Mouse (Mus musculus) kidney, adult 10 weeks (tissue): Measurements from ENCODE around the gene Umodl1. TPM values are rescaled to one million over a fixed set of nuclear protein-coding genes. Genes with fewer than 3 reads are reported as not detected.

Experiments
- polyA plus RNA-seq: library from polyadenylated mRNA; stranded (reverse); fragments of 350-450 nt; fragmentation: Illumina TruSeq; extraction: RNeasy Lipid Tissue Mini Kit (QIAGEN cat#74804); gene quantifications from one replicate; pipeline ENCODE4 v1.2.3, GENCODE M21; 2014; ENCODE audit warnings: low read depth, low replicate concordance

Gene Umodl1
- polyA plus RNA-seq = not detected

DNA sequence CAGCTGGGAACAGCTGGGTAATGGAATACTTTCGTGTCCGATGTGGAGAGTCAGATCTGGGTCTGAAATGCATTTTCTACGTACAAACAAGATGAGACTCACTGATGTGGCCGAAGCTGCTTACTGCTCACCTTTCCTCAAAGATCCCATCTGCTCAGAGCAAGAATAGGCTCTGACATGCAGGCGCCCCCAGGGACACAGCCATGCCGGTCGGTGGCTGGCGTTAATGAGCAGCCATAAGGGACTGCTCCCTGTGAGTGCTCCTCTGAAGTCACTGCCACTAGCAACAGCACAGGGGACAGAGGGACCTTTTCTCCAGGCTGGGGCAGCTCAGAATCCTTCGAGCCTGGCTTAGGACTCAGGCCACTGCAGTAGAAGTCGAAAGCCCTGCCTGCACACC lies at the start of gene Umodl1:
Umodl1 (plus strand) TSS at position 301 of the 400 bp plus-strand sequence.

DNA sequence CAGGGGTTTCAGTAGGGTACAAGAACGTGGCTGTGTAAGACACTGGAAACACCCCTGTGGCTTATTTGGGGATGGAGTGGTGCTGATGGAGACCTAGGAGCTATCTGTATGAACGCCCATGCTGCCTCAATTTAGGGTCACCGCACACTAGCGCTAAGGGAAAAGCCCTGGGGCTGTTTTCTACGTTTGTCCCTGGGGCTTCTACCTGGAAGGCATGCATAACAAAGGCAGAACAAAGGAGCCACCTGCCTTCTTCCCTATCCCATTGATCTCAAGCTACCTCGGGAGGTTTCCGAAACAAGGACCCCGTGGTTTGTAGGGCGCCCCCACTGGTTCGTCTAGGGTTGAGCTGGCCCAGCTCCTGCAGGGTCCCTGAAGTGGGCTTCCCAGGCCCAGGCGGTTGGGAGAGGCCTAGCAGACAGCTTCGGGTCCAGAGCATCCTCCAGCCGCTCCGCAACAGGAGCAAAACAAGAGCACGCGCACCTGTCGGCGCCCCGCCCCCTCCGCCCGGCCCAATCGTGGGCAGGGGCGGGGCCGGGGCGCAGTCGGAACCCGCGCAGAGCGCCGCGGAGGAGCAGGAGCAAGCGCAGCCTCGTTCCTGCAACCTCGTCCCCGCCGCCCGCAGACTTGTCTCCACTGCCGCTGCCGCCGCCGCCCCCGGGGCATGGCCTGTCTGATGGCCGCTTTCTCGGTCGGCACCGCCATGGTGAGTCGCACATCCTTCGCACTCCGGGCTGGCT lies 102.9 kb downstream of the Umodl1 start, which contains the start of gene Abcg1:
Abcg1 (plus strand) TSS at position 525 of the 740 bp plus-strand sequence.

Other genes with a start within 250 kb of the Umodl1 start
- gene Glp1r, start 52.8 kb upstream of the Umodl1 start, polyA plus RNA-seq = 0.61 TPM
- gene Abcg1, start 103.0 kb downstream of the Umodl1 start, polyA plus RNA-seq = 2.3 TPM
- not detected for gene Tff3, start 175.0 kb downstream of the Umodl1 start, polyA plus RNA-seq
- not detected for gene Tff2, start 189.6 kb downstream of the Umodl1 start, polyA plus RNA-seq
- gene Tff1, start 210.6 kb downstream of the Umodl1 start, polyA plus RNA-seq = not detected
- not detected for gene Tmprss3, start 244.3 kb downstream of the Umodl1 start, polyA plus RNA-seq